Mouse (Mus musculus): ENCODE measurements around the gene Tnk2.

DNA sequence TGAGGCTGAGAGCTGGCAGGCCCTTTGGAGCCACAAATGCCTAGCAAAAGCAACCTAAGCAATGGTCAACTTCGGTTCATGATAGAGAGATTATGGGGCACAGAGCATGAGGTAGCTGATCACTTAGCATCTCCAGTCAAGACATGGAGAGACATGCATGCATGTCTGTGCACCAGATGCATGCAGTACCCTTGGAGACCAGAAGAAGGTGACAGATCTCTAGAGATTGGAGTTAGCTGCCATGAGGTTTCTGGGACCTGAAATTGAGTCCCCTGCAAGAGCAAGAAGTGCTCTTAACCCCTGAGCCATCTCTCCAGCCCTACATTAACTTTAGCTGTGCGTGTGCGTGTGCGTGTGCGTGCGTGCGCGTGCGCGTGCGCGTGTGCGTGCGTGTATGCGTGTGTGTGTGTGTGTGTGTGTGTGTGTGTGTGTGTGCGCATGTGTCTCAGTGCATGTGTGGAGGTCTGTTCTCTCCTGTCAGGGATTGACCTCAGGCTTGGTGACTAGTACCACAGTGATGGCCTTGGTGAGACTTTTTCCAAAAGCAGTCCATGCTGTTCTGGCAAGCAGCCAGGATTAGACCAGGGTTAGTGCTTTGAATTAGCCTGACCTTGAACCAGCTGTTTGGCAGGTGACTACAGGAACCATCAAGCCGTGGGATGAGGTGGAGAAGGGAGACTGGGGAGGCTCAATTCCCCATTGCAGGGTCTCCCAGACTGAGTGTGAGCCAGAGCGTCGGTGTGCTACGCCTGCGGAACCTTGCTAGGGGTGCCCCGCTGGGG is 54.2 kb downstream of the Tnk2 start:
- no peak for TF ChIP-seq CTCF (IDR thresholded peaks at IDR 0.05; ENCODE audit: control insufficient read depth, insufficient read depth, low read length)
- no peak for TF ChIP-seq POLR2A (IDR thresholded peaks at IDR 0.05; ENCODE audit: borderline replicate concordance, control insufficient read depth, low read depth, low read length)

Measured in bone marrow, adult 2 months (tissue).